Mouse (Mus musculus) T-helper 17 cell (primary cell): Measurements from ENCODE around the gene Fgf2.

Experiments used
- in situ Hi-C, 2 experiments: fragments of 300-600 bp; cut with MboI, MseI; formaldehyde crosslinking; loops; 1 replicate in 1 of 2; 2 replicates in 1 of 2; pipeline ENCODE4 v1.15.1; 2025; ENCODE audit warnings: high pct_unique_total_duplicates in 2 of 2

Gene Fgf2

GRCm38 (mm10) chr3:37407598-37407997 is 59.5 kb downstream of the Fgf2 start:
- in situ Hi-C loops: loop anchor here in 1 of 2 experiments (5.0 kb wide), 1 partner anchor 70 kb away; no protein-coding TSS in a partner anchor

GRCm38 (mm10) chr3:37413446-37413845 is 65.3 kb downstream of the Fgf2 start:
- in situ Hi-C loops: loop anchor here in 1 of 2 experiments (5.0 kb wide), 1 partner anchor 191 kb away; no protein-coding TSS in a partner anchor

- in situ Hi-C loops: loop anchor here in 1 of 2 experiments (5.0 kb wide), 1 partner anchor 192 kb away; no protein-coding TSS in a partner anchor
These were observed 66.3 kb downstream of the Fgf2 start for GRCm38 (mm10) chr3:37414413-37414960.

DNA sequence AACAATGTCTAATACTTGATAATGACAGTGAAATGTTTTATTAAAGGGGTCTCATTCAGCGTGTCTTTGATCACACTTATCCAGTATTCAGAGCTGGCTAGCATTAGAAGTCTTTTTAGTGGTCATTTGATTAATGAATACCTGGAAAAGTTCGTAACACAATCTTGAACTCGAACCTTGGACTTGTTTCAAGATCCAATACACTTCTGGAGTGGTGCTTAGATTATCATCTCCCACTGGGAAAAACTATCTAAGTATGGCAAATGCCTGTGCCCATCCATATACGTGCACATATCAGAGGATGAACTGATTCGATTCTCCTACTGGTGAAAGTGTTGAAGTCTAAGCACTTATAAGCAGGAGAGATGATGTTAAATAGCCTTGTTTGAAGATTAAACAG is 70.2 kb downstream of the Fgf2 start:
- in situ Hi-C loops: no loop called here

GRCm38 (mm10) chr3:37418961-37419457 is 70.9 kb downstream of the Fgf2 start:
- in situ Hi-C loops: no loop called here

DNA sequence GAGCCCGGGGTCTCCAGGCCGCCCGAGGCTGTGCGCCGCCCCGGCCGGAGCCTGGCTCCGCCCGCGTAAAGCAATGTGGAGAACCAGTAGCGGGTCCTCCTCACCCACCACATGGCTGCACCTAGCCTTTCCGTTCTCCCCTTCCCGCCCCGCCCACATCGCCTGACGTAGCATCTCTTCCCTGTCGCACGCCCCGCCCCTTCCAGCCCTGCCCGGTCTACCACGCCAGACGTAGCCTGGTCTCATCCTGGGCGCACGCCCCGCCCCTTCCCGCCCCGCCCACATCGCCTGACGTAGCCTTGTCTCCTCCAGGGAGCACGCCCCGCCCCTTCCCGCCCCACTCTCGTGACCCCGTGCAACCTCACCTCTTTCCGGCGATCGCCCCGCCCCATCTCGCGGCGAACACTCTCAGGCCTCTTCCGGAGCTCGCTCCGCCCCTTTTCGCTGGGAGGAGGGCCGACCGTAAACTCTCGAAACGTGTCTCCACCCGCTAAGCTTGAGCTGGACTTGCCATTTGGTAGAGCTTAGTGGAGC is 71.4 kb downstream of the Fgf2 start, which contains the start of gene Spata5:
Gene Spata5 (plus strand): TSS at position 439 of the 534 bp plus-strand sequence.
- in situ Hi-C loops: no loop called here

- in situ Hi-C loops: no loop called here
These were observed 71.9 kb downstream of the Fgf2 start, which contains the start of gene Nudt6 for GRCm38 (mm10) chr3:37420072-37420471. Gene Nudt6, minus strand, starts transcription at chr3:37420211.

DNA sequence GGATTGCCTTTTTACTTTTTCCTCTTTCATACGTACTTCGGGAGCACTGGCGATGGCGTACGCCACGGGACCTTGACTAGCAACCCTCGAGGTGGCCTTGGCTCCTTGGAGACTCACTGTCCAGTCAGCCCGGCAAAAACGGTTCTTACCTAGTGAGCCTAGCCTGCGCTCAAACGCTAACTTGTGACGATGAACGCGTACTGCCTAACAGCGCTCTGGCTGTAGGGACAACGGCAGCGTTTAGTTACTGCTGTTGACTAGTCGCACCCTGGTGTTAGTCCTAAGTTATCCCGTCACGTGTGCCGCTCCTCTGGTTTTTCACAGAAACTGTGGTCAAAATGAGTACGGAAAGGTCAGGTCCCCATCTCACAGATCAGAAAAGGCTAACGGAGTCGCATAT is 72.5 kb downstream of the Fgf2 start:
- in situ Hi-C loops: no loop called here

DNA sequence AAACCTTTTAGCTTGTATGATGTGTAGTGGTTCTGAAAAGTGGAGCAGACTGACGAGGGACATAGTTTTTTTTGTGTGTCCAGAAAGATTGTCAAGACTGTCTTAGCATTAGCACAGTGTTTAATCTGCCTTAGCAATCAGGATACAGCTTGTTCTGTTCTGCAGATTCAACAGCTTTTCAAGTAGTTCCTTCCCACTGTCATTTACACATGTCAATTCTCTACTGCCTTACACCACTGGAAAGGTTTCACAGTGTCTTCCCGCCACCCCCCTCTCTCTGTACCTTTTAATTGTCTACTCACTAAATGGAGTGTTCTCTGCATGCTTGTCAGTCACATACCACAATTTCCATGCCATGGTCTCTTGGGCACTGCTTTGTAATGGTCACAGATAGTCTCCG is 73.0 kb downstream of the Fgf2 start:
- in situ Hi-C loops: no loop called here

- in situ Hi-C loops: no loop called here
These were observed 77.9 kb downstream of the Fgf2 start for GRCm38 (mm10) chr3:37426069-37426468.

DNA sequence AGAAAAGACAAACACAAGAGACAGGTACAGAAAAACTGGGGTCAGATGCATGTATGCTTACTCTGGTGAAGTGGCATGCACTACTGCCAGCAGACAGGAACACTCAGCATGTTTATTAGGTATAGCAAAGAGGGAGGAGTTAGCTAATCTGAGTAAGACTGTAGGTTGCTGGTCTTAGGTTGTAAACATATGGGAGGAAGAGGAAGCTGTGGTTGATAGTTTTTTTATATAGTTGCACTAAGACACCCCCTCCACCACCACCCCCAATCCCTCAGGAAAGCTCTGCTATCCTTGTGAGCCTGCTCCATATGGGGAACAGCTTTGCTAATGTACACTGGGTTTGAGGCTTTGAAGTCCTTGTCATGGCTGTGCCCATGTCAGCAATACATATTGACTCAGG is 82.2 kb downstream of the Fgf2 start:
- in situ Hi-C loops: no loop called here

DNA sequence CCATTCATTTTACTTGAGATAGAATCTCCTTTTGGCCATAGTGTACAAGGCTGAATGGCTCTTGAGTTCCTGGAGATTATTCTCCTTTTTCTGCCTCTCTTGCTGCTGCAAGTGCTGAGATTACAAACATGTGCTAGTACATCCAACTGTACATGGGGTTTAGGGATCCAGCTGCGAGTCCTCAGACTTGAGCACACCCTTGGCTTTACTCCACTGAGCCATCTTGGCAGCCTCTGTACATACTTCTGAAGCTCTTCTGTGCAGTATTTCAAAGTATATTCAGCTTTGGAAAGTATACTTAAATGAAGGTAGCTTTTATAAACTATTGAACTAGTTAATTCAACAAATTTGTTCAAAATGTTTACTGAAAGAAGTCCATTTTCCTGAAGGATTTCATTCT is 91.6 kb downstream of the Fgf2 start:
- in situ Hi-C loops: no loop called here

DNA sequence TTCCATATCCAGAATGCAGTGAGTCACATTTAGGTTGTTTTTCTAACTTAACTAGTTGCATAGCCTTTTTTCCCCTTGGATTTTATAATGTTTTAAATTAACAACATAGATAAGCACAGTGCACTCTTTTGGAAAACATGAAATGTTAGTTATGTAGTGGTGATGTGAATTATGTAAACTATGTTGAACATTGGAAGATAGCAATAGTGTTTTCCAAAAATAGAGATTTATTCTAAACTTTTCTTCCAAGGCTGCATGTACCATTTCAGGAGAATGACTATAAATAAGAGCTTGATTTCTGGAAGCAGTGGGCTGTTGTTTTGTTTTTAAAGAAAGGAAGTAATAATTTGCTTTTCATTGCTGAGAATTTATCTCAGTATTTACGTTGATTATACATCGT is 95.3 kb downstream of the Fgf2 start:
- in situ Hi-C loops: no loop called here

DNA sequence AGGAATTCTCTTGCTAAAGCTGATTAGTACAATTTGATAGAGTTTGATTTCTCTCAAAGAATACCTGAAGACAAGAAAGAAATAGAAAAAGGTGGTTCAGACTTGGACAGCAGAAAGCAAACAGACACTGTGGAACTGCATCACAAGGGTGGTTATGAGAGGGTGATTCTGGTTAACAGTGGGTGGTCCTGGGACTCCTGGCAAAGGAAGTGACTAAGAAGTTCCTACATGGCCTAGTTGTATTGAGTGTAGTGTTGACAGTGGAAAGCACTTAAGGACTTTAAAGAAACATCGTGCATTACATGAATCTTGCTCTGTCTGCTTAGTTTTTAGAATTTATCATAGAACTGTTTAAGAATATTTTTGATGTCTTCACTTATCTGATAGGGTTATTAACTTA is 107.8 kb downstream of the Fgf2 start:
- in situ Hi-C loops: no loop called here
